Mouse (Mus musculus): ENCODE data around the gene Naip2.

- TF ChIP-seq POLR2A (IDR thresholded peaks at IDR 0.05; ENCODE audit: control insufficient read depth, low read depth, low read length) (no peak), CTCF (IDR thresholded peaks at IDR 0.05; ENCODE audit: control insufficient read depth, insufficient read depth, insufficient replicate concordance, low read depth, low read length) (no peak)
Measured at GRCm38 (mm10) chr13:100123970-100124369, 77.9 kb downstream of the Naip2 start.
